Mouse (Mus musculus) midbrain, embryonic 14.5 days (tissue): ENCODE data around the gene Mapkbp1. TPM values are rescaled to one million over a fixed set of nuclear protein-coding genes. Genes with fewer than 3 reads are reported as not detected.

Experiments used
- ATAC-seq: fragments of 200-750 bp; cut with Nextera tagmentation; 2 replicates; pipeline ENCODE4 v1.8.0; 2017; ENCODE audit warnings: moderate number of reproducible peaks, moderate library complexity; ENCODE audit not compliant: low FRiP score, low TSS enrichment
- DNase-seq: peaks from one replicate; pipeline ENCODE4 v3.0.0-alpha.2; 2015
- H3K27ac ChIP-seq: fragments of 300-500 bp; sonication (generic); replicated peaks from 2 replicates; pipeline ENCODE4 v1.5.1; 2014; ENCODE audit warnings: mild to moderate bottlenecking, low read depth, low read length, moderate library complexity
- H3K27me3 ChIP-seq: fragments of 300-500 bp; sonication (generic); 2 replicates; pipeline ENCODE4 v1.6.1; 2014; ENCODE audit warnings: low read length, control low read depth, mixed read lengths; ENCODE audit not compliant: control insufficient read depth, insufficient read depth
- H3K36me3 ChIP-seq: fragments of 300-500 bp; sonication (generic); 2 replicates; pipeline ENCODE4 v1.6.1; 2014; ENCODE audit warnings: low read length, control low read depth; ENCODE audit not compliant: control insufficient read depth, insufficient read depth
- H3K4me1 ChIP-seq: fragments of 300-500 bp; sonication (generic); 2 replicates; pipeline ENCODE4 v1.6.1; 2014; ENCODE audit warnings: mild to moderate bottlenecking, antibody characterized with exemption, low read length, control low read depth; ENCODE audit not compliant: control insufficient read depth, insufficient read depth
- H3K4me2 ChIP-seq: fragments of 300-500 bp; sonication (generic); 2 replicates; pipeline ENCODE4 v1.6.1; 2014; ENCODE audit warnings: mild to moderate bottlenecking, low read length, moderate library complexity
- H3K4me3 ChIP-seq: fragments of 300-500 bp; sonication (generic); replicated peaks from 2 replicates; pipeline ENCODE4 v1.5.1; 2014; ENCODE audit warnings: low read depth, low read length
- H3K9ac ChIP-seq: fragments of 300-500 bp; sonication (generic); replicated peaks from 2 replicates; pipeline ENCODE4 v1.6.1; 2014; ENCODE audit warnings: mild to moderate bottlenecking, low read length, moderate library complexity
- H3K9me3 ChIP-seq: fragments of 300-500 bp; sonication (generic); 2 replicates; pipeline ENCODE4 v1.6.1; 2016; ENCODE audit warnings: low read length, control low read depth, mixed read lengths; ENCODE audit not compliant: control insufficient read depth
- WGBS: fragments of 180-500 bp; shearing (Covaris S2); extraction: QIAGEN DNeasy Blood & Tissue Kit; methylation state at CpG from one replicate; pipeline ENCODE4 v1.1.7; 2014; 5-methylcytosine and 5-hydroxymethylcytosine counted together
- polyA plus RNA-seq: library from polyadenylated mRNA; unstranded; fragments of >200 nt; fragmentation: Nextera tagmentation; extraction: Ambion mirVana; gene quantifications from 2 replicates; pipeline ENCODE4 v1.2.1, GENCODE M21; 2014

The Mapkbp1 gene
- polyA plus RNA-seq, 1 experiment from 2014 or later = 8.1 TPM

DNA sequence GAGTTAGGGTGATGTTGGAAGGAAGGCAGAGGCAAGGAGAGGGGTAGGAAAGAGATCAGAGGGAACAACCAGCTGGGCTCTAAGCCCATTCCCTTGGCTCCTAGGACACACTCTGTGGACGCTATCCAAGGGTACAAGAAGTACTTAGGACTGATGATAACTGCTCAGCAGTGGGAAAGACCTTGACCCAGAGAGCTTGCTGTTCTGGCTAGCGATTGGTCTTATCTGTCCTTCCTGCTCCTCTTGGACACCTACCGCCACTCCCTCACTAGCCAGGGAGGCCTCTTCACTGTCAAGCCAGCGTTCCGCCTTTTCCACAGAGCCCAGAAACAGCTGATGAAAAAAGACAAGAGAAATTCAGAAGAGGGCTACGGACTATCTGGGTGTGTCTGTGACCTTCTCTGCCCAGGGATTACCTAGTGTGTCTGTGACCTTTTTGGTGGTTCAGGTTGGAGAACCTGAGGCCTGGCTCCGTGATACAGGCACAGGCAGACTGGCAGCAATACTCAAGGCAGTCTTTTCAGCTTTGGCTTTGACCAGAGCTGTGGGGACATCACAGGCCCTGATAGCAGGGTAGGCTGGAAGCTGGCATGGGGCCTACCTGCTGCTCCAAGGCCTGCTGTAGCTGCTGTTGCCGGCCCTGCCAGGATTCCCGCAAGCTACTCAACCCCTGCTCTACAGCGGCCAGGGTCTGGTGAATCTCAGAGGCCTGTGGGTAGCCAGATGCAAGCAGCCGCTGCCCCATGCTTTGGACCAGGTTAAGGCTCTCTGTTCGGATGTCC is 82.5 kb downstream of the Mapkbp1 start:
- DNase-seq (no peak), ATAC-seq (no peak)
- WGBS = 90% methylated on average over 12 of the region's 12 CpGs

DNA sequence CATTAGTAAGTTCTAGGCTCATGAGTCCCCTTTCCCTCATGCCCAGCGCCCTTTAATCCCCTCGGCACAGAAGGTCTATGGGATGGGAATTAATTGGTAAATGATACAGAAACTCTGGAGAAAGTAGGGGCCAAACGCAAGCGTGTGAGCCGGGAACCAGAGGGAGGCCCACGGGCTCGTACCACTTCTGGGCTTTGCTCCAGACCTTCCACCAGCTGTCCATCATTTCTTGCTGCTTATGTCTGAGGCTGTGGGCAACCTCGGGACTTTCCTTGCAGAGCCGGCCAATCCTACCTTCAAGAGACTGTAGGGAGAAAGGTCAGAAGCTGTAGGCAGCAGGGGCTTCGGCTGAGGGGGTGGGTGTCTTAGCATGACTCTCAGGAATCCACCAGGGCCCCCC is 83.4 kb downstream of the Mapkbp1 start:
- Histone ChIP-seq H3K36me3 (no peaks in the 10 kb centered on the region), H3K4me1 (no peaks in the 10 kb centered on the region), H3K27me3 (no peaks in the 10 kb centered on the region), H3K4me2 (no peak overlapping the region), H3K4me3 (no peak overlapping the region), H3K27ac (no peak overlapping the region), H3K9ac (no peak overlapping the region), H3K9me3 (no peaks in the 10 kb centered on the region)
- ATAC-seq (no peak), DNase-seq (no peak)
- 93% methylated on average over 10 of the region's 10 CpGs for WGBS

More for the DNA sequence above, 82.5 kb downstream of the Mapkbp1 start:
- Histone ChIP-seq H3K27me3 (no peaks in the 10 kb centered on the region), H3K4me1 (no peaks in the 10 kb centered on the region), H3K4me3 (no peak overlapping the region), H3K27ac (no peak overlapping the region), H3K36me3 (no peaks in the 10 kb centered on the region), H3K9me3 (no peaks in the 10 kb centered on the region), H3K9ac (no peak overlapping the region), H3K4me2 (no peak overlapping the region)

DNA sequence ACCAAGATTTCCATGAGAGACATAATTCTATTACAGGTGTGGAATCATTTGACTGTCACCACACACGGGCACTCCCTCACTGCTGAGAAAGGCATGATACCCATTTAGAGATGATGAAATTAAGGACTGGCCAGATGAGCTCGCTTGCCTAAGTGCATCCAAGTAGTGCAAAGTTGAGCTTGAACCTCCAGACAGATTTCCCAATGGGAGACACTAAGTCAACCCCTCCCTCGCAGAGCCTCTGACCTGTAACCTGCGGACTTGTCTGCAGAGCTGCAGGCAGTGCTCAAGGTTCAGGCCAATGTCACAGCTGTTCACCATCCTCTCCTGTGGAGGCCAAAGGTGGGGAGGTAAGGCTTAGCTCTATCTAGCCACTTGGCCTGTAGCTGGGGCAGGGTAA is 86.3 kb downstream of the Mapkbp1 start:
- no peak for ATAC-seq

DNA sequence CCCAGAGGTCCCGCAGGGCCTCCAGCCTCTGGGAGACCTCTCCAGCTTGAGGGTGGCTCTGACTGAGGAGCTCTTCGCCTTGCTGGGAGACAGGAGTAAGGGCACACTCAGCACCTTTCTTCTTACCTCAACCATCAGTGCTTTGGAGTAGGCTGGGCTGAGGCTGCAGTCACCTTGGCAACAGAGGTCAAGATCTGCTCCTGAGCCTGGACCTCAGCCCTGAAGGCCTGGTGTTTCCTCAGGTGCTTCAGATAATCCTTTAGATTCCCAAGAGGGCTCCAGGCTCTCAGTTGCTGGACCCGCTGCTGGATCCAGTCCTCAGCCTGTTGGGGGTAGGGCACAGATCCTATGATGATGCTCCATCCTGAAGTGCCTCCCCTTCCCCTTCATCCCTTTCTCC is 87.0 kb downstream of the Mapkbp1 start:
- Histone ChIP-seq H3K4me1 (no peaks in the 10 kb centered on the region), H3K27ac (no peak overlapping the region), H3K4me3 (no peak overlapping the region), H3K4me2 (no peak overlapping the region), H3K9ac (no peak overlapping the region), H3K27me3 (no peaks in the 10 kb centered on the region), H3K36me3 (no peaks in the 10 kb centered on the region), H3K9me3 (no peaks in the 10 kb centered on the region)
- ATAC-seq = no peak
- WGBS = 83% methylated on average over 3 of the region's 3 CpGs
- no peak for DNase-seq

More for the DNA sequence above, 86.3 kb downstream of the Mapkbp1 start:
- DNase-seq = no peak
- no peaks in the 10 kb centered on the region for H3K4me1 ChIP-seq
- no peaks in the 10 kb centered on the region for H3K36me3 ChIP-seq
- H3K9me3 ChIP-seq = no peaks in the 10 kb centered on the region
- no peak overlapping the region for H3K4me3 ChIP-seq
- H3K9ac ChIP-seq = no peak overlapping the region
- H3K4me2 ChIP-seq = no peak overlapping the region
- H3K27me3 ChIP-seq = no peaks in the 10 kb centered on the region
- H3K27ac ChIP-seq = no peak overlapping the region
- 87% methylated on average over 4 of the region's 4 CpGs for WGBS

DNA sequence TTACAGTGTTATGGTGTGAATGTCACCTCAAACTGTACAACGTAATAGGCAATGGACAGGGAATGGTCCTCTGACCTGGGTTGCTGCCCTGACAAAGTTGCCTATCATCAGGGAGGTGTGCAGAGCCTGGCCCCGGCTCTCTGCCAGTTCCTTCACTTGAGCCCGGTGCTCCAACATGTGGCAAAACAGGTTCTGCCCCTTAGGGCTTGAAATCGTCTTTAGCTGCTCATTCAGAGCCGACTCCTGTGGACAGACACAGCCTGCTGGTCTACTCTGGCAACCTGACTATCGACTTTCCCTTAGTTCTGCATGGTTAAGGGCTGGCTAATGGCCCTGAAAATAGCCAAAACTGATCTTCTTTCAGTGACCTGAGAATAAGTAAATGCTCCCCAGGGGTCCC is 87.7 kb downstream of the Mapkbp1 start:
- Histone ChIP-seq H3K4me1 (no peaks in the 10 kb centered on the region), H3K9ac (no peak overlapping the region), H3K9me3 (no peaks in the 10 kb centered on the region), H3K36me3 (no peaks in the 10 kb centered on the region), H3K27me3 (no peaks in the 10 kb centered on the region), H3K27ac (no peak overlapping the region), H3K4me3 (no peak overlapping the region), H3K4me2 (no peak overlapping the region)
- 72% methylated on average over 6 of the region's 6 CpGs for WGBS
- no peak for DNase-seq
- no peak for ATAC-seq

DNA sequence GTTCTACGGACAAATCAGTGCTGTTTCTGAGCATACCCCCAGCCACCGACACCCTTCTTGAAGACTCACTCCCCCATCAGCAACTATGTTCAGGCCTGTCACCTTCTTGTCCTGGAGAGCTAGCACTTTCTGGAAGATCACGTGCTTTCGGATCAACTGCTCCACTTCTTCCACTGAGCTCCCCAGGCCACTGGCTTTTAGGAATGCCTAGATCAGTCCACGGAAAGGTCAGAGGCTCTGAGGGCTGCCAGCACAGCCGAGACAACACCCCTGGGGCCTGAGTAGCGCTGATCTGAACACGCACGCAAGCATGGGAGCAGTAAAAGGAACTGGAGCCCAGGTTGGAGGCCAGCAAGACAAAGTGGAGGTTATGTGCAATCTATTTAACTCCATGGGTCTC is 88.2 kb downstream of the Mapkbp1 start:
- DNase-seq (no peak), ATAC-seq (no peak)
- Histone ChIP-seq H3K4me1 (no peaks in the 10 kb centered on the region), H3K9ac (no peak overlapping the region), H3K27me3 (no peaks in the 10 kb centered on the region), H3K27ac (no peak overlapping the region), H3K36me3 (no peaks in the 10 kb centered on the region), H3K4me3 (no peak overlapping the region), H3K9me3 (no peaks in the 10 kb centered on the region), H3K4me2 (no peak overlapping the region)
- WGBS = 78% methylated on average over 9 of the region's 9 CpGs

DNA sequence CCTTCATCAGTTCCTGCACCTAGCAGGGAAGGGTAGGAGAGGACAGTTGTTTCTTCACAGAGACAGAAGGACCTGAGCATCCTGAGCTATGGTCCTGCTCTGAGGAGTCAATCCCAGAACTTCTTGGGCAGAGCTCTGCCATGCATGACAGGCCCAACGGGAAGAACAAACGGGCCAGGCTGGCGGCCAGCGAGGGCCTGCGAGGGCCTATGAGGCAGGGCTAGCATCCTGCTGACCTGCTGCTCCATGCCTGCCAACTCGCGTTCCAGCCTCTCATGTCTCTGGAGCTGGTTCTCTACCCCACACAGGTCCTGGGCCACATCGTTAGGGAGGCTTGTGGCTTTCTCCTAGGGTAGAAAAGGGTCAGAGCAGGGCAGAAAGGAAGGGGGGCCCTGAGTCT is 89.7 kb downstream of the Mapkbp1 start:
- no peaks in the 10 kb centered on the region for H3K4me1 ChIP-seq
- WGBS = 72% methylated on average over 8 of the region's 8 CpGs
- ATAC-seq (no peak), DNase-seq (no peak)
- no peak overlapping the region for H3K4me3 ChIP-seq
- H3K4me2 ChIP-seq = no peak overlapping the region
- no peaks in the 10 kb centered on the region for H3K27me3 ChIP-seq
- no peak overlapping the region for H3K27ac ChIP-seq
- H3K9me3 ChIP-seq = no peaks in the 10 kb centered on the region
- no peak overlapping the region for H3K9ac ChIP-seq
- H3K36me3 ChIP-seq = no peaks in the 10 kb centered on the region

DNA sequence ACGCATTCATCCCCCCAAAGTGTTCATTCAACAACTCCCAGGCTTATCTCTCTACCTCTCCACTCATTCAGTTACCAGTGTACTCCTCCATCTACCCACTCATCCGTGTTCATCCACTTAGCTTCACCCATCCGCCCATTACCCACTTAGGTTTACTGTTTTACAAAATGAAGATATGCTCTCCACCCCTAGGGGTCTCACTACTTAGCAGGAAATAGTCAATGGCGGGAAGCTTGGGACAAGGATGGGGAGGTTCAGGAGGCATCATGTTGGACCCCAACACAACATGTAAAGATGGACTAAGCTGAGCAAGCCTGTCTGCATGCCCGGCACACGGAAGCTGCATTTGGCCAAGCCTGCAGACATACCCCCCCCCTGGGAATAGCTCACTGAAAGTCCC is 92.1 kb downstream of the Mapkbp1 start:
- H3K4me1 ChIP-seq = 0 out of 2 replicates have a peak, but pooled peaks cover 2% of the 10 kb centered on the region
- 86% methylated on average over 6 of the region's 6 CpGs for WGBS
- H3K4me3 ChIP-seq = no peak overlapping the region
- H3K36me3 ChIP-seq = no peaks in the 10 kb centered on the region
- DNase-seq = no peak
- no peaks in the 10 kb centered on the region for H3K9me3 ChIP-seq
- no peak overlapping the region for H3K9ac ChIP-seq
- H3K4me2 ChIP-seq = no peak overlapping the region
- ATAC-seq = no peak
- no peak overlapping the region for H3K27ac ChIP-seq
- H3K27me3 ChIP-seq = no peaks in the 10 kb centered on the region

DNA sequence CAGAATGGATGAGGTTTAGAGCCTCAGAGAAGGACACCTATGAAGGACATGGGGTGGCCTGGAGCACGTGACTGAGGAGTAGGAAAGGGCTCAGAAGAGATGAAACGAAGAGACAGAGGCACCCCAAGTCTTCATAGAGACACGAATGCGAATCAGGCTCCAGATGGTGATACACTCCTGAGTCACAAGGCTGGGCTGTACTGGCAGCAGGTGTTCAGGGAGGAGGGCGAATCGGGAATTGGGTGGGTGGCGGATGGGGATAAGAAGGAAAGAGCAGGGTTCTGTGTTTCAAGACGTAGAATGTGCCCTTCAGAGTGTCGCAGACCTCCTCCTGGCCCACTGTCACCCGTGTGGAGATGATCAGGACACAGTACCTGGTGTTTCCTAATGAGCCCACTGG is 92.7 kb downstream of the Mapkbp1 start:
- WGBS = 90% methylated on average over 10 of the region's 10 CpGs
- H3K27me3 ChIP-seq = no peaks in the 10 kb centered on the region
- DNase-seq = no peak
- no peaks in the 10 kb centered on the region for H3K9me3 ChIP-seq
- H3K4me3 ChIP-seq = no peak overlapping the region
- H3K36me3 ChIP-seq = no peaks in the 10 kb centered on the region
- no peak overlapping the region for H3K27ac ChIP-seq
- 0 out of 2 replicates have a peak, but pooled peaks cover 2% of the 10 kb centered on the region for H3K4me1 ChIP-seq
- ATAC-seq = no peak
- no peak overlapping the region for H3K9ac ChIP-seq
- H3K4me2 ChIP-seq = no peak overlapping the region
